Mouse (Mus musculus) retina, postnatal 1 day (tissue): Measurements from ENCODE around the gene B3gat3.
"Not testable (repeated sequence)": the region's sequence is repeated elsewhere in the genome, so short reads cannot be mapped to it uniquely, and the experiment has no call there.

Experiments used
- DNase-seq: peaks from one replicate; pipeline ENCODE4 v3.0.0-alpha.2; 2012

B3gat3 gene

GRCm38 (mm10) chr19:8944062-8944461 lies 23.9 kb downstream of the B3gat3 start:
- no peak for DNase-seq

DNA sequence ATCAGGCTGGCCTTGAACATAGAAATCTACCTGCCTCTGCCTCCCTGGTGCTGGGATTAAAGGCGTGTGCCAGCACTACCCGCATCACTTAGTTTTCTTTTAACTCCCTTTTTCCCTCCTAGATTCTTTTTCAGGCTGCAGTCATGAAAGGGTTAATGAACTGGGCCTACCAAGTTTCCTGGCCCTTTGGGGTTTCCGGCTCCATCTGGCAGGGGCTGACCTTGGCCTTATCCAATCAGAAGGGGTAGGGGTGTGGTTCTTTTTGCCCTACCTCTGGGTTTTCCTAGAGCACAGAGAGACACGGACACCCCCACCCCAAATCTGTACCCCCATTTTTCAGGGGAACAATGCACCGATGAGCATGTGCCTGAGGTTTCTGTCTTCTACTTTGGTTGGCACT lies 24.6 kb downstream of the B3gat3 start:
- peak; percentile 83 for DNase-seq

- no peak for DNase-seq
These were observed 25.1 kb downstream of the B3gat3 start for GRCm38 (mm10) chr19:8945251-8945650.

- DNase-seq, result no peak
These were observed 26.8 kb downstream of the B3gat3 start for GRCm38 (mm10) chr19:8946929-8947328.

GRCm38 (mm10) chr19:8950190-8950589 lies 30.0 kb downstream of the B3gat3 start:
- no peak for DNase-seq

DNA sequence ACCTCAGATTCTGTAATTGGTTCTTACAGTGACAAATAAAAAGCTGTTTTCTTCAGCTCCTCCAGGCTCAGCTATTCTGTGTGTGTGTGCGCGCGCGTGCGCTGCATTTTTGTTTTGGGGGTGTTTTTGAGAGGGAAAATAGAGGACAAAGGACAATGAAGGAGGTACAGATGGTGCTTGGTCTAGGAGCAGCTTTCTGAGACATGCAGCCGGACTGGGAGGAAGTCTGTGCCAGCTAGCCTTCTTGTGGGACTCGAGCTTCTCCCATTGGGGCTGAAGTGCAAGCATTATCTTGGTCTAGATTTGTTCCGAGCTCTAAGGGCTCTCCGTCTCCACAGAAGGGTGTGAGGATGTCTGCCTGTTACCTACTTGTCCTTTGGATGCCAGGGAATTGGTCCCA lies 32.1 kb downstream of the B3gat3 start:
- DNase-seq, result no peak

DNA sequence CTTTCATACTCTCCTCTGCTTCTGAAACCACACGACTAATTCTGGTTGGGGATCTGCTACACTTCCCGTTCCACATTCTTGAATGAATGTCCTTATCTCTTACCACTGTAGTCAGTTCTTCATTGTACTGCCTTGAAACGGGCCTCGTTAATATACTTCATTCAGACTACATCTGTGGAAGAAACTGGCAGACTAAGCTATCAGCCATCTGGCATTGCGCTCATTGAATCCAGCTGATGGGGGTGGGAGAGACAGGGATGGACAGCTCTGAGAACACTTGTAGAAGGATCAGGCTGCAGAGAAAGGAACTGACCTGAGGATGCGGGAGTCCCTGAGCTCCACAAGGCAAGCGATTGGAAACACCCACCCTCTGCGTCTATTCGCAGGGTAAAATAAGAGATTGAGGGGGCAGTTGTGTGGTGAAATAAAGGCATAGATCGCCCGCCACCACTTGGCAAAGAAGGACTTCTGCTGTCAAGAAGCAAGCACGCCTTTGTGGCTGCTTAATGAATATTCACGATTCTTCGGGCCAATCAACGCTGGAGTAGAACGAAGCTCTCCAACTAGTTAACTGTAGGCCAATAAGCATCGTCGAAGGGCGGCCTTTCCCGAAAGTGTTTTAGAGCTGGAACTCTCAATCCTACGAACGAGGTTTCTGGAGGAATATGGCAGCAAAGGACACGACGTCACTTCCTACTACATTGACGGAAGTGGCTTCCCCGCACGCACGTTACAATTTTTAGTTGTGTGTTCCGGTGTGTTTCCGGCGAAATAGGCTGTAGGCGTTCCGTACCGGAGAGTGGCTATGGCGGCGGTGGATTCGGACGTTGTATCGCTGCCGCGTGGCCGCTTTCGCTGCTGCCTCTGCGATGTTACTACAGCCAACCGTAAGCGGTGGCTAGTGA lies 33.2 kb downstream of the B3gat3 start, which contains the start of gene Tut1:
Tut1 (plus strand) TSS at position 713 of the 905 bp plus-strand sequence.
- peak; percentile 98 for DNase-seq

GRCm38 (mm10) chr19:8954171-8954570 lies 34.0 kb downstream of the B3gat3 start:
- DNase-seq, result peak; percentile 6

DNA sequence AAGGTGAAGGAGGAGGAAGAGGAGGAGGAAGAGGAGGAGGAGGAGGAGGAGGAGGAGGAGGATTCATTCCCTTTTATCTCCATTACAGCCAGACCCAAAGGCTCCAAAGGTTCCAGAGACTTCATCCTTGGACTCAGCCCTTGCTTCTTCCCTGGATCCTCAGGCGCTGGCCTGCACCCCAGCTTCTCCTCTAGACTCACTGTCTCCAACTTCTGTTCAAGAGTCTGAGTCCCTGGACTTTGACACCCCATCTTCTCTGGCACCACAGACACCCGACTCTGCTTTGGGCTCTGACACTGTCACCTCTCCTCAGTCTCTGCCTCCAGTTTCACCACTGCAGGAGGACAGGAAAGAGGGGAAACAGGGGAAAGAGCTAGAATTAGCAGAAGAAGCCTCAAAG lies 42.1 kb downstream of the B3gat3 start:
- no peak for DNase-seq

DNA sequence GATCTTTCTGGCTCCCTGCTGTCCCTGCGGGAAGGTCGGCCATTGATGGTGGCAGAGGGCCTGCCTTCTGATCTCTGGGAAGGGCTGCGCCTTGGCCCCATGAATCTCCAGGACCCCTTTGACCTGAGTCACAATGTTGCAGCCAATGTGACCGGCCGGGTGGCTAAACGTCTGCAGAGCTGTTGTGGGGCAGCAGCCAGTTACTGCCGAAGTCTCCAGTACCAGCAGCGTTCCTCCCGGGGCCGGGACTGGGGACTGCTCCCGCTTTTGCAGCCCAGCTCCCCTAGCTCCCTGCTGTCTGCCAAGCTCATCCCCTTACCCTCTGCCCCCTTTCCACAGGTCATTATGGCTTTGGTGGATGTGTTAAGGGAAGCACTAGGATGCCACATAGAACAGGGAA lies 44.9 kb downstream of the B3gat3 start:
- DNase-seq, result no peak

- no peak for DNase-seq
These were observed 45.6 kb downstream of the B3gat3 start for GRCm38 (mm10) chr19:8965771-8966170.

GRCm38 (mm10) chr19:8966198-8966589 lies 46.0 kb downstream of the B3gat3 start:
- no peak for DNase-seq

- DNase-seq, result peak; percentile 100
These were observed 46.6 kb downstream of the B3gat3 start, which contains the start of gene Eef1g for GRCm38 (mm10) chr19:8966590-8967372. Eef1g (plus strand) TSS chr19:8967041.

DNA sequence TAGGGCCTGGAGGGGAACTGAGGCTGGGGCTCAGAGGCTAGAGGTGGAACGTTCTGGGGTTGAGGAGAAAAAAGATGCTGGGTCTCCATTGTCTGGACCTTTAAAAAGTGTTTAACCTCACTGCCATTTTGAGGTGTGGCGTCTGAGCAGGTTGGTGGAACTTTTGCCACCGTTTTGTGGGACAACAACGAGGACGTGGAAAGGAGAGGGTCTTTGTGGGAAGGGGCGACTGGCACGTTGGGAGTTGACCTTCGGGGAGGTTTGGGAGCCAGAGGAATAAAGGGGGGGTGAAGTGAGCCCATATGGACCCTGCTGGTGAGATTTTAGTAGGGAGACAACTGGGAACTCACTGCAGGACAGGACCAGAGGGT lies 47.2 kb downstream of the B3gat3 start:
- DNase-seq, result no peak

DNA sequence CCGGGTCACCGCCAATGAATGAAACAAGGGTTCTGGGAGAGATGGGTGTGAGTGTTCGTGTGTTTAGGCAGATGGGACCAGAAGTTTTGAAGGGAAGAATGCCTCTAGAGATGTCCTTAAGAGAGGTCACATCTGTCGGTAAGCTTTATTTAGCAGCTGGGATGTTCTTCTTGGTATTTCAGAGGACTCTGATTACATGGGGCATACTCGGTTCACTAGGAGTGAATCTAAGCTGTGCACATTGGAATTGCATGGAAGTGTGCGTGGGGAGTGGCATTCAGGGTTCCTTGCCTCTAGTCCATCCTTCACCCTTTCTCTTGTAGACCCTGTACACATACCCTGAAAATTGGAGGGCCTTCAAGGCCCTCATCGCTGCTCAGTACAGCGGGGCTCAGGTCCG lies 47.7 kb downstream of the B3gat3 start:
- DNase-seq, result no peak

GRCm38 (mm10) chr19:8972491-8972890 lies 52.3 kb downstream of the B3gat3 start:
- DNase-seq, result not testable (repeated sequence)

DNA sequence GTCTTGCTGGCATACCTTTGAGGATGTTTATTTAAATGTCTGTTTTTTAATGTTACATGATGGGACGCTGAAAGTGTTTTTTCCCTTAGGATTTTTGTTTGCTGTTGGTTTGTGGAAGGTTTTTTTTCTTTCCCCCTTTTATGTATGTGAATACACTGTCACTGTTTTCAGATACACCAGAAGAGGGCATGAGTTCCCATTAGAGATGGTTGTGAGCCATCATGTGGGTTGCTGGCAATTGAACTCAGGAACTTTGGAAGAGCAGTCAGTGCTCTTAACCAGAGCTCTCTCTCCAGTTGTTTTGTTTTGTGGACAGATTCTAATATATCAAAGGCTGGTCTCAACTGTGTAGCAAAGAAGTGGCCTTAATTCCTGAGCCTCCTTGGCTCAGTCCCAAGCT lies 54.5 kb downstream of the B3gat3 start:
- no peak for DNase-seq

- DNase-seq, result no peak
These were observed 55.3 kb downstream of the B3gat3 start for GRCm38 (mm10) chr19:8975491-8975890.

GRCm38 (mm10) chr19:8976535-8976934 lies 56.4 kb downstream of the B3gat3 start:
- DNase-seq, result peak; percentile 62
